Mouse (Mus musculus): ENCODE results near the gene Gpc1. TPM values are rescaled to one million over a fixed set of nuclear protein-coding genes. Genes with fewer than 3 reads are reported as not detected.

The Gpc1 gene
- total and polyA plus RNA-seq, 2 experiments from 2014 or later: 57.8 to 215 TPM

- H3K27me3 ChIP-seq (ENCODE audit: insufficient read depth, low read length): no peaks in the 10 kb centered on the region
- H3K36me3 ChIP-seq (ENCODE audit: insufficient read depth, low read length): peaks cover 30% of the 10 kb centered on the region
- H3K9me3 ChIP-seq (ENCODE audit: low read length): no peaks in the 10 kb centered on the region
- H3K4me3 ChIP-seq (ENCODE audit: low read length): no peak overlapping the region
- DNase-seq (ENCODE audit: low spot score) (no peak), ATAC-seq (0 out of 2 replicates have a peak, but pooled peaks have one; percentile 6)
- H3K4me1 ChIP-seq (ENCODE audit: insufficient read depth, low read length): no peaks in the 10 kb centered on the region
- peak overlapping the region; percentile 48; the same call in 1 of the 2 replicates for H3K27ac ChIP-seq
- WGBS: 66% methylated on average over 6 of the region's 6 CpGs
- no peak overlapping the region for H3K9ac ChIP-seq (replicated peaks; ENCODE audit: low read length)
- no peak overlapping the region for H3K4me2 ChIP-seq (ENCODE audit: low read depth, low read length)
- TF ChIP-seq CTCF (IDR thresholded peaks at IDR 0.05; ENCODE audit: low read depth): no peak
These were observed 30.1 kb downstream of the Gpc1 start for GRCm38 (mm10) chr1:92861503-92861902.

- 84% methylated on average over 4 of the region's 4 CpGs for WGBS
- peaks cover 13% of the 10 kb centered on the region; the same call in 1 of the 2 replicates for H3K36me3 ChIP-seq (ENCODE audit: insufficient read depth, low read length)
- H3K4me3 ChIP-seq (ENCODE audit: low read length): no peak overlapping the region
- no peak overlapping the region for H3K27ac ChIP-seq
- no peak overlapping the region for H3K4me2 ChIP-seq (ENCODE audit: low read depth, low read length)
- no peaks in the 10 kb centered on the region for H3K9me3 ChIP-seq (ENCODE audit: low read length)
- no peak overlapping the region for H3K9ac ChIP-seq (replicated peaks; ENCODE audit: low read length)
- DNase-seq (ENCODE audit: low spot score) (no peak), ATAC-seq (no peak)
- H3K4me1 ChIP-seq (ENCODE audit: insufficient read depth, low read length): no peaks in the 10 kb centered on the region
- no peaks in the 10 kb centered on the region for H3K27me3 ChIP-seq (ENCODE audit: insufficient read depth, low read length)
- no peak for TF ChIP-seq CTCF (IDR thresholded peaks at IDR 0.05; ENCODE audit: low read depth)
These were observed 31.8 kb downstream of the Gpc1 start for GRCm38 (mm10) chr1:92863268-92863667.

GRCm38 (mm10) chr1:92866170-92866569, 34.7 kb downstream of the Gpc1 start:
- DNase-seq (ENCODE audit: low spot score): no peak
- no peak for TF ChIP-seq CTCF (IDR thresholded peaks at IDR 0.05; ENCODE audit: low read depth)
- no peak overlapping the region for H3K4me2 ChIP-seq (ENCODE audit: low read depth, low read length)
- no peak overlapping the region for H3K27ac ChIP-seq
- H3K9me3 ChIP-seq (ENCODE audit: low read length): no peaks in the 10 kb centered on the region
- 59% methylated on average over 2 of the region's 2 CpGs for WGBS
- H3K4me3 ChIP-seq (ENCODE audit: low read length): no peak overlapping the region
- no peak overlapping the region for H3K9ac ChIP-seq (replicated peaks; ENCODE audit: low read length)
- H3K36me3 ChIP-seq (ENCODE audit: insufficient read depth, low read length): no peaks in the 10 kb centered on the region
- H3K27me3 ChIP-seq (ENCODE audit: insufficient read depth, low read length): no peaks in the 10 kb centered on the region
- ATAC-seq: no peak
- no peaks in the 10 kb centered on the region for H3K4me1 ChIP-seq (ENCODE audit: insufficient read depth, low read length)

GRCm38 (mm10) chr1:92869985-92870384, 38.5 kb downstream of the Gpc1 start:
- H3K9ac ChIP-seq (replicated peaks; ENCODE audit: low read length): no peak overlapping the region
- H3K9me3 ChIP-seq (ENCODE audit: low read length): no peaks in the 10 kb centered on the region
- no peaks in the 10 kb centered on the region for H3K36me3 ChIP-seq (ENCODE audit: insufficient read depth, low read length)
- DNase-seq (ENCODE audit: low spot score) (no peak), ATAC-seq (no peak)
- no peaks in the 10 kb centered on the region for H3K27me3 ChIP-seq (ENCODE audit: insufficient read depth, low read length)
- TF ChIP-seq CTCF (IDR thresholded peaks at IDR 0.05; ENCODE audit: low read depth): no peak
- 67% methylated on average over 2 of the region's 2 CpGs for WGBS
- no peak overlapping the region for H3K27ac ChIP-seq
- no peaks in the 10 kb centered on the region for H3K4me1 ChIP-seq (ENCODE audit: insufficient read depth, low read length)
- H3K4me3 ChIP-seq (ENCODE audit: low read length): no peak overlapping the region
- no peak overlapping the region for H3K4me2 ChIP-seq (ENCODE audit: low read depth, low read length)

- no peaks in the 10 kb centered on the region for H3K9me3 ChIP-seq (ENCODE audit: low read length)
- DNase-seq (ENCODE audit: low spot score): no peak
- no peak overlapping the region for H3K9ac ChIP-seq (replicated peaks; ENCODE audit: low read length)
- no peaks in the 10 kb centered on the region for H3K36me3 ChIP-seq (ENCODE audit: insufficient read depth, low read length)
- no peak overlapping the region for H3K27ac ChIP-seq
- TF ChIP-seq CTCF (IDR thresholded peaks at IDR 0.05; ENCODE audit: low read depth): no peak
- 81% methylated on average over 7 of the region's 7 CpGs for WGBS
- H3K4me2 ChIP-seq (ENCODE audit: low read depth, low read length): no peak overlapping the region
- H3K4me1 ChIP-seq (ENCODE audit: insufficient read depth, low read length): no peaks in the 10 kb centered on the region
- no peak for ATAC-seq
- H3K27me3 ChIP-seq (ENCODE audit: insufficient read depth, low read length): no peaks in the 10 kb centered on the region
- H3K4me3 ChIP-seq (ENCODE audit: low read length): no peak overlapping the region
These were observed 41.2 kb downstream of the Gpc1 start for GRCm38 (mm10) chr1:92872666-92873065.

GRCm38 (mm10) chr1:92874011-92874410, 42.6 kb downstream of the Gpc1 start:
- Histone ChIP-seq H3K9ac (replicated peaks; ENCODE audit: low read length) (no peak overlapping the region), H3K4me3 (ENCODE audit: low read length) (no peak overlapping the region), H3K27ac (no peak overlapping the region), H3K4me1 (ENCODE audit: insufficient read depth, low read length) (0 out of 2 replicates have a peak, but pooled peaks cover under 1% of the 10 kb centered on the region), H3K4me2 (ENCODE audit: low read depth, low read length) (no peak overlapping the region), H3K9me3 (ENCODE audit: low read length) (no peaks in the 10 kb centered on the region), H3K27me3 (ENCODE audit: insufficient read depth, low read length) (no peaks in the 10 kb centered on the region), H3K36me3 (ENCODE audit: insufficient read depth, low read length) (no peaks in the 10 kb centered on the region)
- no peak for TF ChIP-seq CTCF (IDR thresholded peaks at IDR 0.05; ENCODE audit: low read depth)
- ATAC-seq: no peak
- WGBS: 67% methylated on average over 3 of the region's 3 CpGs
- DNase-seq (ENCODE audit: low spot score): no peak

GRCm38 (mm10) chr1:92875360-92876111, 44.1 kb downstream of the Gpc1 start:
- H3K36me3 ChIP-seq (ENCODE audit: insufficient read depth, low read length): no peaks in the 10 kb centered on the region
- peaks cover 6% of the 10 kb centered on the region; the same call in 1 of the 2 replicates for H3K4me1 ChIP-seq (ENCODE audit: insufficient read depth, low read length)
- H3K4me3 ChIP-seq (ENCODE audit: low read length): no peak overlapping the region
- H3K27ac ChIP-seq: no peak overlapping the region
- H3K9me3 ChIP-seq (ENCODE audit: low read length): no peaks in the 10 kb centered on the region
- H3K4me2 ChIP-seq (ENCODE audit: low read depth, low read length): no peak overlapping the region
- no peaks in the 10 kb centered on the region for H3K27me3 ChIP-seq (ENCODE audit: insufficient read depth, low read length)
- TF ChIP-seq CTCF (IDR thresholded peaks at IDR 0.05; ENCODE audit: low read depth): no peak
- 82% methylated on average over 8 of the region's 8 CpGs for WGBS
- ATAC-seq (no peak), DNase-seq (ENCODE audit: low spot score) (no peak)
- H3K9ac ChIP-seq (replicated peaks; ENCODE audit: low read length): no peak overlapping the region
